Mouse (Mus musculus): Measurements from ENCODE around the gene Xirp2. TPM values are rescaled to one million over a fixed set of nuclear protein-coding genes. Genes with fewer than 3 reads are reported as not detected.

Xirp2 gene
- polyA plus RNA-seq, 1 experiment from 2014 or later = 0.01 TPM

- Histone ChIP-seq H3K9me3 (no peaks in the 10 kb centered on the region), H3K36me3 (no peaks in the 10 kb centered on the region), H3K4me2 (no peak overlapping the region), H3K27ac (no peak overlapping the region), H3K27me3 (no peaks in the 10 kb centered on the region), H3K4me1 (no peaks in the 10 kb centered on the region), H3K4me3 (no peak overlapping the region), H3K9ac (no peak overlapping the region)
- 84% methylated on average over 6 of the region's 6 CpGs for whole genome bisulfite sequencing
- no peak for ATAC-seq (ENCODE audit: borderline replicate concordance, extremely low read depth, low FRiP score, low TSS enrichment)
Observed at GRCm38 (mm10) chr2:67486721-67487120, 40.9 kb downstream of the Xirp2 start.

- no peak for ATAC-seq (ENCODE audit: borderline replicate concordance, extremely low read depth, low FRiP score, low TSS enrichment)
- Histone ChIP-seq H3K4me2 (no peak overlapping the region), H3K27ac (no peak overlapping the region), H3K4me3 (no peak overlapping the region), H3K4me1 (no peaks in the 10 kb centered on the region), H3K36me3 (no peaks in the 10 kb centered on the region), H3K9me3 (no peaks in the 10 kb centered on the region), H3K27me3 (no peaks in the 10 kb centered on the region), H3K9ac (no peak overlapping the region)
- 56% methylated on average over 3 of the region's 3 CpGs for WGBS
Observed at GRCm38 (mm10) chr2:67487162-67487561, 41.4 kb downstream of the Xirp2 start.

- WGBS = 72% methylated on average over 11 of the region's 11 CpGs
- no peak for ATAC-seq (ENCODE audit: borderline replicate concordance, extremely low read depth, low FRiP score, low TSS enrichment)
Observed at GRCm38 (mm10) chr2:67488465-67489127, 42.8 kb downstream of the Xirp2 start.

GRCm38 (mm10) chr2:67489128-67489492 lies 43.3 kb downstream of the Xirp2 start:
- no peak for ATAC-seq (ENCODE audit: borderline replicate concordance, extremely low read depth, low FRiP score, low TSS enrichment)
- no peaks in the 10 kb centered on the region for H3K27me3 ChIP-seq
- 55% methylated on average over 8 of the region's 8 CpGs for WGBS

More at GRCm38 (mm10) chr2:67488465-67489127, 42.8 kb downstream of the Xirp2 start:
- Histone ChIP-seq H3K36me3 (no peaks in the 10 kb centered on the region), H3K4me3 (no peak overlapping the region), H3K4me1 (no peaks in the 10 kb centered on the region), H3K9me3 (no peaks in the 10 kb centered on the region), H3K27me3 (no peaks in the 10 kb centered on the region), H3K4me2 (no peak overlapping the region), H3K9ac (no peak overlapping the region), H3K27ac (no peak overlapping the region)

GRCm38 (mm10) chr2:67505457-67505856 lies 59.7 kb downstream of the Xirp2 start:
- no peak for ATAC-seq (ENCODE audit: borderline replicate concordance, extremely low read depth, low FRiP score, low TSS enrichment)
- no peaks in the 10 kb centered on the region for H3K4me1 ChIP-seq
- no peaks in the 10 kb centered on the region for H3K27me3 ChIP-seq
- H3K4me3 ChIP-seq = no peak overlapping the region
- WGBS = 37% methylated on average over 2 of the region's 2 CpGs
- no peaks in the 10 kb centered on the region for H3K36me3 ChIP-seq
- H3K27ac ChIP-seq = no peak overlapping the region
- no peak overlapping the region for H3K4me2 ChIP-seq
- no peak overlapping the region for H3K9ac ChIP-seq
- no peaks in the 10 kb centered on the region for H3K9me3 ChIP-seq

More at GRCm38 (mm10) chr2:67489128-67489492, 43.3 kb downstream of the Xirp2 start:
- H3K27ac ChIP-seq = no peak overlapping the region
- no peaks in the 10 kb centered on the region for H3K4me1 ChIP-seq
- H3K36me3 ChIP-seq = no peaks in the 10 kb centered on the region
- H3K9me3 ChIP-seq = no peaks in the 10 kb centered on the region
- H3K4me2 ChIP-seq = no peak overlapping the region
- H3K9ac ChIP-seq = no peak overlapping the region
- H3K4me3 ChIP-seq = no peak overlapping the region

GRCm38 (mm10) chr2:67516405-67516804 lies 70.6 kb downstream of the Xirp2 start:
- 84% methylated on average over 7 of the region's 7 CpGs for WGBS

GRCm38 (mm10) chr2:67535347-67535746 lies 89.5 kb downstream of the Xirp2 start:
- Histone ChIP-seq H3K4me2 (no peak overlapping the region), H3K4me3 (no peak overlapping the region), H3K9ac (no peak overlapping the region), H3K9me3 (no peaks in the 10 kb centered on the region), H3K27me3 (no peaks in the 10 kb centered on the region), H3K4me1 (no peaks in the 10 kb centered on the region), H3K36me3 (no peaks in the 10 kb centered on the region), H3K27ac (no peak overlapping the region)
- no peak for ATAC-seq (ENCODE audit: borderline replicate concordance, extremely low read depth, low FRiP score, low TSS enrichment)
- WGBS = 87% methylated on average over 2 of the region's 2 CpGs

More at GRCm38 (mm10) chr2:67516405-67516804, 70.6 kb downstream of the Xirp2 start:
- Histone ChIP-seq H3K9me3 (no peaks in the 10 kb centered on the region), H3K4me3 (no peak overlapping the region), H3K4me2 (no peak overlapping the region), H3K27me3 (no peaks in the 10 kb centered on the region), H3K9ac (no peak overlapping the region), H3K27ac (no peak overlapping the region), H3K4me1 (no peaks in the 10 kb centered on the region), H3K36me3 (no peaks in the 10 kb centered on the region)
- no peak for ATAC-seq (ENCODE audit: borderline replicate concordance, extremely low read depth, low FRiP score, low TSS enrichment)

- ATAC-seq (ENCODE audit: borderline replicate concordance, extremely low read depth, low FRiP score, low TSS enrichment) = no peak
- Histone ChIP-seq H3K9me3 (no peaks in the 10 kb centered on the region), H3K36me3 (no peaks in the 10 kb centered on the region), H3K27ac (no peak overlapping the region), H3K27me3 (no peaks in the 10 kb centered on the region), H3K4me3 (no peak overlapping the region), H3K4me2 (no peak overlapping the region), H3K4me1 (no peaks in the 10 kb centered on the region), H3K9ac (no peak overlapping the region)
- whole genome bisulfite sequencing = 87% methylated on average over 6 of the region's 6 CpGs
Observed at GRCm38 (mm10) chr2:67539426-67539825, 93.6 kb downstream of the Xirp2 start.

GRCm38 (mm10) chr2:67541957-67542696 lies 96.3 kb downstream of the Xirp2 start:
- H3K9ac ChIP-seq = no peak overlapping the region
- no peaks in the 10 kb centered on the region for H3K36me3 ChIP-seq
- H3K27me3 ChIP-seq = no peaks in the 10 kb centered on the region
- ATAC-seq (ENCODE audit: borderline replicate concordance, extremely low read depth, low FRiP score, low TSS enrichment) = no peak
- H3K9me3 ChIP-seq = no peaks in the 10 kb centered on the region
- H3K27ac ChIP-seq = no peak overlapping the region
- 58% methylated on average over 11 of the region's 11 CpGs for WGBS
- no peaks in the 10 kb centered on the region for H3K4me1 ChIP-seq
- no peak overlapping the region for H3K4me3 ChIP-seq
- no peak overlapping the region for H3K4me2 ChIP-seq

- no peaks in the 10 kb centered on the region for H3K4me1 ChIP-seq
- H3K36me3 ChIP-seq = no peaks in the 10 kb centered on the region
- H3K4me2 ChIP-seq = no peak overlapping the region
- H3K9ac ChIP-seq = no peak overlapping the region
- 66% methylated on average over 8 of the region's 8 CpGs for WGBS
- no peaks in the 10 kb centered on the region for H3K9me3 ChIP-seq
- ATAC-seq (ENCODE audit: borderline replicate concordance, extremely low read depth, low FRiP score, low TSS enrichment) = no peak
- H3K27ac ChIP-seq = no peak overlapping the region
- H3K27me3 ChIP-seq = no peaks in the 10 kb centered on the region
- no peak overlapping the region for H3K4me3 ChIP-seq
Observed at GRCm38 (mm10) chr2:67544426-67544825, 98.6 kb downstream of the Xirp2 start.

- H3K27ac ChIP-seq = no peak overlapping the region
- ATAC-seq (ENCODE audit: borderline replicate concordance, extremely low read depth, low FRiP score, low TSS enrichment) = peak; percentile 68
- peak overlapping the region; percentile 96 for H3K4me2 ChIP-seq
- peaks cover 14% of the 10 kb centered on the region for H3K4me1 ChIP-seq
- WGBS = 1% methylated on average over 23 of the region's 23 CpGs
- H3K27me3 ChIP-seq = peaks cover 18% of the 10 kb centered on the region
- peak overlapping the region; percentile 68 for H3K4me3 ChIP-seq
- no peaks in the 10 kb centered on the region for H3K36me3 ChIP-seq
- peak overlapping the region; percentile 35; the same call in 1 of the 2 replicates for H3K9ac ChIP-seq
- no peaks in the 10 kb centered on the region for H3K9me3 ChIP-seq
Observed at GRCm38 (mm10) chr2:67564851-67565479, 119.2 kb downstream of the Xirp2 start.
